Mouse (Mus musculus) midbrain, embryonic 11.5 days (tissue): ENCODE measurements around the gene Rps7. TPM values are rescaled to one million over a fixed set of nuclear protein-coding genes. Genes with fewer than 3 reads are reported as not detected.

ENCODE experiments used
- ATAC-seq: fragments of 200-750 bp; cut with Nextera tagmentation; 2 replicates; pipeline ENCODE4 v1.8.0; 2017; ENCODE audit warnings: moderate TSS enrichment, moderate library complexity; ENCODE audit not compliant: low FRiP score
- DNase-seq: peaks from one replicate; pipeline ENCODE4 v3.0.0; 2015; ENCODE audit warnings: low spot score; ENCODE audit errors: missing footprints
- H3K27ac ChIP-seq: fragments of 300-500 bp; sonication (generic); 2 replicates; pipeline ENCODE4 v1.5.1; 2014; ENCODE audit warnings: low read depth, low read length
- H3K27me3 ChIP-seq: fragments of 300-500 bp; sonication (generic); 2 replicates; pipeline ENCODE4 v1.6.1; 2014; ENCODE audit warnings: mild to moderate bottlenecking, low read length, moderate library complexity, mixed read lengths; ENCODE audit not compliant: control insufficient read depth, insufficient read depth
- H3K36me3 ChIP-seq: fragments of 300-500 bp; sonication (generic); 2 replicates; pipeline ENCODE4 v1.6.1; 2014; ENCODE audit warnings: mild to moderate bottlenecking, low read length, moderate library complexity, mixed read lengths; ENCODE audit not compliant: control insufficient read depth, insufficient read depth
- H3K4me1 ChIP-seq: fragments of 300-500 bp; sonication (generic); 2 replicates; pipeline ENCODE4 v1.6.1; 2014; ENCODE audit warnings: low read length; ENCODE audit not compliant: control insufficient read depth, insufficient read depth
- H3K4me2 ChIP-seq: fragments of 300-500 bp; sonication (generic); 2 replicates; pipeline ENCODE4 v1.6.1; 2014; ENCODE audit warnings: mild to moderate bottlenecking, moderate library complexity
- H3K4me3 ChIP-seq: fragments of 300-500 bp; sonication (generic); 2 replicates; pipeline ENCODE4 v1.5.1; 2014; ENCODE audit warnings: low read depth, low read length
- H3K9ac ChIP-seq: fragments of 300-500 bp; sonication (generic); 2 replicates; pipeline ENCODE4 v1.6.1; 2014; ENCODE audit warnings: low read length
- H3K9me3 ChIP-seq: fragments of 300-500 bp; sonication (generic); 2 replicates; pipeline ENCODE4 v1.6.1; 2016; ENCODE audit warnings: low read length; ENCODE audit not compliant: control insufficient read depth
- WGBS: fragments of 180-500 bp; shearing (Covaris S2); extraction: QIAGEN DNeasy Blood & Tissue Kit; methylation state at CpG from one replicate; pipeline ENCODE4 v1.1.7; 2014; 5-methylcytosine and 5-hydroxymethylcytosine counted together
- polyA plus RNA-seq: library from polyadenylated mRNA; unstranded; fragments of >200 nt; fragmentation: Nextera tagmentation; extraction: Ambion mirVana; gene quantifications from 2 replicates; pipeline ENCODE4 v1.2.1, GENCODE M21; 2014

The Rps7 gene
- polyA plus RNA-seq, 1 experiment from 2014 or later: 750 TPM

DNA sequence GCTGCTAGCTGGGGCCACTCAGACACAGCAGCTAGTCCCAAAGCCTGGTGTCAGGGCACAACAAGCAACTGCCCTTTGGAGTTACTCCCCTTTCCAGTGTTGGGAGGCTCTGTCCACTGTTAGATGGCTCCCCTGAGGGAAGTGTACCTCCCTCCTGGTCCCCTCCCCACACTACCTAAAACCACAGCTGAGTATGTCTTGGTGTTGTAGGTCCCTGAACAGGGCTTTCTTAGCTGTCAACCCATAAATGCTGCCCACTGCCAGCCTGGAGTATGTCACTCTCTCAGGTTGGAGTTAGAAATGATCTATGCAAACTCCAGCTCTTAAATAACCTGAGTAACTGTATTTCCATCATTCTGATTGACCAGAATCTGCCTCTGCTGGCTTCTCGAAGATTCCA, 13.1 kb downstream of the Rps7 start:
- H3K36me3 ChIP-seq: no peaks in the 10 kb centered on the region
- H3K9me3 ChIP-seq: no peaks in the 10 kb centered on the region
- no peaks in the 10 kb centered on the region for H3K27me3 ChIP-seq
- H3K27ac ChIP-seq: no peak overlapping the region
- DNase-seq: no peak
- ATAC-seq: no peak
- no peak overlapping the region for H3K4me3 ChIP-seq
- no peak overlapping the region for H3K4me2 ChIP-seq
- no peaks in the 10 kb centered on the region for H3K4me1 ChIP-seq
- WGBS: 91% methylated on average over 1 of the region's 1 CpGs
- H3K9ac ChIP-seq: no peak overlapping the region

DNA sequence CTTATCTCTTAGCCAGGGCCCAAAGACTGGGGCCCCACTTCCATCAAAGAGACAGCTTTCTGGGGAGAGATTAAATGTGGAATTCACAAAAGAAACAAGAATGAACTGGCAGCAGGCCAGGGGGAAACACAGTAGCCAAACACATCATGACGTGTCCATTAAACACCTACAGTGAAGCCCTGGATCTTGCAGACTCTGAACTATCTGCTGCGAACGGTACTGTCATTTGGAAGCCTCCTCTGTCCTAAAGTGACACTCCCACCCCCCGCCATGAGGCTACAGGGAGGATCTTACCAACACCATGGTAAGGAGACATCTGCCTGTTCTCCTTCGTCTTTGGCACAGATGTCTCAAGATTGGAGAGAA, 13.6 kb downstream of the Rps7 start:
- Histone ChIP-seq H3K27ac (no peak overlapping the region), H3K9ac (no peak overlapping the region), H3K27me3 (no peaks in the 10 kb centered on the region), H3K4me1 (no peaks in the 10 kb centered on the region), H3K9me3 (no peaks in the 10 kb centered on the region), H3K36me3 (no peaks in the 10 kb centered on the region), H3K4me3 (no peak overlapping the region), H3K4me2 (no peak overlapping the region)
- DNase-seq (no peak), ATAC-seq (no peak)
- WGBS: 75% methylated on average over 5 of the region's 5 CpGs

GRCm38 (mm10) chr12:28621451-28622166, 14.1 kb downstream of the Rps7 start:
- ATAC-seq (no peak), DNase-seq (no peak)
- Histone ChIP-seq H3K36me3 (no peaks in the 10 kb centered on the region), H3K27me3 (no peaks in the 10 kb centered on the region), H3K4me3 (no peak overlapping the region), H3K9me3 (no peaks in the 10 kb centered on the region), H3K9ac (no peak overlapping the region), H3K4me1 (no peaks in the 10 kb centered on the region), H3K27ac (no peak overlapping the region), H3K4me2 (no peak overlapping the region)
- 38% methylated on average over 7 of the region's 7 CpGs for WGBS

DNA sequence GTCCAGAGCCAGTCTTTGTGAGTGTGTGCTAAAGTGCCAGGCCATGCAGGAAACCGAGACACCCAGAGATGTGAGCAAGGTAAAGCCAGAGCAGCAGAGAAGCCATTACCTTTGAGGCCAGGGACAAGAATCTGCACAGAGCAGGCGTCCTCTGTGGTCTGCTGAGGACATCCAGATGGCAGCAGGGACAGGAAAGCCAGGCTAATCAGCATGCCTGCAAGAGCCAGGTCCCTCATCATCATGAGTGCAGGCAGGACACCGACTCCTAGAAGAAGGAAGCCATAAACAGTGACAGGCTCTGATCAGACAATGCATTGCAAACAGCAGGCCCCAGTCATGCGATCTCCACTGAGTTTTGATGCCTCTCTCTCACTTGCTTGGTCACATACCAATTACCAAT, 18.5 kb downstream of the Rps7 start:
- 77% methylated on average over 4 of the region's 4 CpGs for WGBS
- ATAC-seq (no peak), DNase-seq (no peak)
- no peaks in the 10 kb centered on the region for H3K36me3 ChIP-seq
- H3K4me2 ChIP-seq: no peak overlapping the region
- H3K9ac ChIP-seq: no peak overlapping the region
- no peak overlapping the region for H3K4me3 ChIP-seq
- H3K9me3 ChIP-seq: no peaks in the 10 kb centered on the region
- H3K4me1 ChIP-seq: no peaks in the 10 kb centered on the region
- H3K27me3 ChIP-seq: no peaks in the 10 kb centered on the region
- no peak overlapping the region for H3K27ac ChIP-seq

DNA sequence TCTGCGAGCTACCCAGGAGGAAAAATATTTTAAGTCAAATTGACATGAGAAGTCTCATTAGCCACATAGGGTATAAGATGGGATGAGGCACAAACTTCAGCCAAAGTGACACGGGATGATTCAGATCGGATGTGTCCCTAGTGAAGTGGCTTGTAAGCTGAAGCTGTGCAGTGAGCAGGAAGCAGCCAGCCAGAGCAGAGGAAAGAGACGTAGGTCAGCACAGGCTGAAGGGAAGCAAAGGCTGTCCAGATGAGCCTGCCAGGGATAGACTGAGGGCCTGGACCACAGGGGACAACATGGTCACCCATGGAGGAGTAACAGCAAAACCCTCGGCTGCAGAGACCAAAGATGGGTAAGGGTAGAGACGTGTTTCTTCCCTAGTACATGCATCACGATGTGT, 21.4 kb downstream of the Rps7 start:
- H3K4me2 ChIP-seq: no peak overlapping the region
- no peak for ATAC-seq
- H3K9ac ChIP-seq: no peak overlapping the region
- no peak for DNase-seq
- no peak overlapping the region for H3K4me3 ChIP-seq
- H3K4me1 ChIP-seq: no peaks in the 10 kb centered on the region
- H3K36me3 ChIP-seq: no peaks in the 10 kb centered on the region
- H3K9me3 ChIP-seq: no peaks in the 10 kb centered on the region
- WGBS: 78% methylated on average over 7 of the region's 7 CpGs
- no peaks in the 10 kb centered on the region for H3K27me3 ChIP-seq
- no peak overlapping the region for H3K27ac ChIP-seq

DNA sequence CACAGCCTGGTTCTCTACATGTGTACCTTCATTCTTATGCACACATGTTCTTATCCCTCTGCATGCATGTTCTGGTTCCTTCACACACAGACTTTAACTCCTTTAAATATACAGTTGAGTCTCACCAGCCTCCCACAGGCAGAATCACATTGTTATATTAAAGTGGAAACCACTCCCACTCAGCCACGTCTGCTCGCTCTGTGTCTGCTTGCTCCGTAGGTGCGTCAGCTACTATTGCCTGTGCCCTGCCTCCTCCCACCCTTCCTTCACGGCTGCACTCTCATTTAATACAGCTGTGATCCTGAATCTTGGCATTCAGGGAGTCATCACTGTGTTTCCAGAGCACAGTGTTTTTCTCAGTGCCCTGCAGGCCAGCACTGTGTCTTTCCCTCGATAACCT, 23.4 kb downstream of the Rps7 start:
- no peak overlapping the region for H3K4me2 ChIP-seq
- no peak overlapping the region for H3K4me3 ChIP-seq
- no peak for DNase-seq
- no peaks in the 10 kb centered on the region for H3K4me1 ChIP-seq
- no peaks in the 10 kb centered on the region for H3K9me3 ChIP-seq
- no peaks in the 10 kb centered on the region for H3K27me3 ChIP-seq
- no peak overlapping the region for H3K9ac ChIP-seq
- ATAC-seq: no peak
- no peaks in the 10 kb centered on the region for H3K36me3 ChIP-seq
- WGBS: 87% methylated on average over 6 of the region's 6 CpGs
- no peak overlapping the region for H3K27ac ChIP-seq

DNA sequence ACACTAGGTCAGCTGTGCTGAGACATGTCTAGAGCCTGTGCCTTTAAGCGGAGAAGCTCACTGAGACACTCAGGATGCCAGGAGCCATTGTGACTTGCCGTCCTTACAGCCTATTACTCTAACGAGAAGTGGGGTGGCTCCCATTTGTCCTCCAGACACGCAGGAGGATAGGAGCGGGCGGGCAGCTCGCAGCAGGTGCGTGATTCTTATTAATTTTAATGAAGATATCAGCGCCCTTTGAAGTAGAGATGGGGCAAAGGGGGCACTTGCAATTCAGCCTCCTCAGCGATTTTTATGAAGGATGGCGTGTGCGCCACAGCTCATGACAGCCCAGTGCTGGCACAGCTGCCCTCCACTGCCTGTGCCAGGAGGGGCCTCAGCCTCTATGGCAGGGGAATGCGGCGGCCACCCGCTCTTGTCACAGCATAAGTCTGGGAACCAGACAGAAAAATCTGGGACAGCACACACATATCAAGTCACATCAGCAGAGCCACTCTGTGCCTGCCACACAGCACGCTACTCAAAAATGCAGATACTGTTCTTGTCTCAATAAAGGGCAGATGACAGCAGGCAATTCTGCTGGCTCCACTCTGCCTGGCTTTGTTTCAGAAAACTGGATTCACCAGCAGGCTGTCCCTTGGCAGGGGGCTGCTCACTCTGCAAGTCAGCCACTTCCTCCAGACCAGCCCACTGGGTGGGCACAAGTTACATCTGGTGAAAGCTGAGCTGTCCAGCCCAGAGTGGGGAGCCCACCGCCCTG, 28.0 kb downstream of the Rps7 start:
- Histone ChIP-seq H3K27ac (no peak overlapping the region), H3K4me2 (no peak overlapping the region), H3K27me3 (no peaks in the 10 kb centered on the region), H3K4me1 (no peaks in the 10 kb centered on the region), H3K36me3 (no peaks in the 10 kb centered on the region), H3K9me3 (no peaks in the 10 kb centered on the region), H3K9ac (no peak overlapping the region), H3K4me3 (no peak overlapping the region)
- DNase-seq (no peak), ATAC-seq (no peak)
- WGBS: 66% methylated on average over 17 of the region's 17 CpGs

GRCm38 (mm10) chr12:28603494-28603893, 32.3 kb downstream of the Rps7 start:
- no peak for ATAC-seq

DNA sequence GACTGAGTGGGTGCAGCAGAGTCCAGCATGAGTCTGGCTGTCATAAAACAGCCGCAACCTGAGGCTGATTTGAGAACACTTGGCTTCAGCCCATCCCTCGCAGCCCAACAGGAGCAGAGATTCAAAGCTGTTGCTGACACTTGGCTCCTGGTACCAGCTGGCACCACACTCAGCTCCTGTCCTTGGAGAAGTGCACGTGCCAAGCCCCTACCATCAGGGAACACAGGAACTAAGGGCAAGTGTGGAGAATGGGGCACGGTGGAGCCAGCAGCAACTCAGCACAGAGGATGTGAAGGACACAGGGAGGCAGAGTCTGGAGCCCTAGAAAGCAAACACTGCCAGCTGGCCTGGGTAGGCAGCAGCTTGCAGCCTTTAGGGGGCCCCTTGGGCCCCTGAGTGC, 33.5 kb downstream of the Rps7 start:
- Histone ChIP-seq H3K9ac (no peak overlapping the region), H3K36me3 (no peaks in the 10 kb centered on the region), H3K4me2 (no peak overlapping the region), H3K27me3 (no peaks in the 10 kb centered on the region), H3K27ac (no peak overlapping the region), H3K9me3 (no peaks in the 10 kb centered on the region), H3K4me3 (no peak overlapping the region), H3K4me1 (no peaks in the 10 kb centered on the region)
- ATAC-seq (no peak), DNase-seq (no peak)
- 33% methylated on average over 4 of the region's 4 CpGs for WGBS

More at GRCm38 (mm10) chr12:28603494-28603893, 32.3 kb downstream of the Rps7 start:
- H3K27ac ChIP-seq: no peak overlapping the region
- no peak overlapping the region for H3K4me2 ChIP-seq
- H3K36me3 ChIP-seq: no peaks in the 10 kb centered on the region
- H3K4me3 ChIP-seq: no peak overlapping the region
- 64% methylated on average over 1 of the region's 1 CpGs for WGBS
- H3K4me1 ChIP-seq: no peaks in the 10 kb centered on the region
- no peaks in the 10 kb centered on the region for H3K9me3 ChIP-seq
- no peaks in the 10 kb centered on the region for H3K27me3 ChIP-seq
- H3K9ac ChIP-seq: no peak overlapping the region
- DNase-seq: no peak
